ENCODE assay signal across 8 mouse cellular contexts in genomic region chrX:168674407-168674962, GRCm38 (mm10). TPM values are rescaled to one million over a fixed set of nuclear protein-coding genes. Genes with fewer than 3 reads are reported as not detected.
DNase-seq lines count a peak whose midpoint lies in the region; ATAC-seq and TF ChIP-seq lines count a peak whose summit lies in the region.

No protein-coding gene starts in this region.

- H3K4me2 ChIP-seq in hindbrain, postnatal 0 days (ENCODE audit: low read depth, low read length): peak overlapping the region; percentile 81
- peak overlapping the region; percentile 70 for H3K4me2 ChIP-seq in midbrain, embryonic 14.5 days (ENCODE audit: low read length)

- no peak for TF ChIP-seq CTCF in liver, adult 2 months (IDR thresholded peaks at IDR 0.05; ENCODE audit: low read depth, low read length)
- TF ChIP-seq CTCF in hindbrain, postnatal 0 days (IDR thresholded peaks at IDR 0.05; ENCODE audit: low read depth): no peak

- H3K9me3 ChIP-seq in embryonic facial prominence, embryonic 10.5 days: peaks cover 6% of the 10 kb centered on the region; the same call in 1 of the 2 replicates
- H3K9me3 ChIP-seq in hindbrain, postnatal 0 days (ENCODE audit: low read length): no peaks in the 10 kb centered on the region
- no peaks in the 10 kb centered on the region for H3K9me3 ChIP-seq in midbrain, embryonic 14.5 days (ENCODE audit: control insufficient read depth, low read length)

- WGBS in liver, adult 2 months: 4% methylated on average over 10 of the region's 10 CpGs
- WGBS in embryonic facial prominence, embryonic 10.5 days: 22% methylated on average over 10 of the region's 10 CpGs
- WGBS in hindbrain, postnatal 0 days: 33% methylated on average over 10 of the region's 10 CpGs
- WGBS in midbrain, embryonic 14.5 days: 42% methylated on average over 10 of the region's 10 CpGs

- ATAC-seq in hindbrain, postnatal 0 days: no peak
- ATAC-seq in midbrain, embryonic 14.5 days (ENCODE audit: low FRiP score, low TSS enrichment): no peak; the same call in 1 of the 2 replicates

- H3K27me3 ChIP-seq in liver, adult 2 months (ENCODE audit: control insufficient read depth, insufficient read depth, low read length): no peaks in the 10 kb centered on the region
- peaks cover 54% of the 10 kb centered on the region for H3K27me3 ChIP-seq in embryonic facial prominence, embryonic 10.5 days (replicated peaks; ENCODE audit: low read depth, poor library complexity, severe bottlenecking)
- H3K27me3 ChIP-seq in hindbrain, postnatal 0 days (ENCODE audit: insufficient read depth, low read length): no peaks in the 10 kb centered on the region
- H3K27me3 ChIP-seq in midbrain, embryonic 14.5 days (ENCODE audit: control insufficient read depth, insufficient read depth, low read length): no peaks in the 10 kb centered on the region

- H3K27ac ChIP-seq in liver, adult 2 months (replicated peaks; ENCODE audit: insufficient read depth, low read depth, low read length): peak overlapping the region; percentile 99
- peak overlapping the region; percentile 88 for H3K27ac ChIP-seq in embryonic facial prominence, embryonic 10.5 days (replicated peaks)
- peak overlapping the region; percentile 91 for H3K27ac ChIP-seq in hindbrain, postnatal 0 days
- peak overlapping the region; percentile 87 for H3K27ac ChIP-seq in midbrain, embryonic 14.5 days (replicated peaks; ENCODE audit: low read depth, low read length)

- peaks cover 3% of the 10 kb centered on the region for H3K4me1 ChIP-seq in liver, adult 2 months (ENCODE audit: control insufficient read depth, insufficient read depth, low read length)
- no peaks in the 10 kb centered on the region for H3K4me1 ChIP-seq in embryonic facial prominence, embryonic 10.5 days
- H3K4me1 ChIP-seq in hindbrain, postnatal 0 days (ENCODE audit: insufficient read depth, low read length): no peaks in the 10 kb centered on the region
- H3K4me1 ChIP-seq in midbrain, embryonic 14.5 days (ENCODE audit: control insufficient read depth, insufficient read depth, low read length): no peaks in the 10 kb centered on the region

- H3K36me3 ChIP-seq in liver, adult 2 months (ENCODE audit: control insufficient read depth, insufficient read depth, low read length): peaks cover 6% of the 10 kb centered on the region; the same call in 1 of the 2 replicates
- peaks cover 11% of the 10 kb centered on the region for H3K36me3 ChIP-seq in embryonic facial prominence, embryonic 10.5 days (replicated peaks)
- H3K36me3 ChIP-seq in hindbrain, postnatal 0 days (ENCODE audit: insufficient read depth, low read length): no peaks in the 10 kb centered on the region
- peaks cover 2% of the 10 kb centered on the region; the same call in 1 of the 2 replicates for H3K36me3 ChIP-seq in midbrain, embryonic 14.5 days (ENCODE audit: control insufficient read depth, insufficient read depth, low read length)

- H3K4me3 ChIP-seq in liver, adult 2 months (ENCODE audit: insufficient read depth, low read depth, low read length): peak overlapping the region; percentile 100
- peak overlapping the region; percentile 63 for H3K4me3 ChIP-seq in embryonic facial prominence, embryonic 10.5 days
- H3K4me3 ChIP-seq in hindbrain, postnatal 0 days (ENCODE audit: low read length): peak overlapping the region; percentile 52
- peak overlapping the region; percentile 51 for H3K4me3 ChIP-seq in midbrain, embryonic 14.5 days (replicated peaks; ENCODE audit: low read depth, low read length)

- TF ChIP-seq POLR2A in liver, adult 2 months (IDR thresholded peaks at IDR 0.05; ENCODE audit: extremely low read depth, insufficient read depth, low read length): 0 out of 2 replicates have a peak, but pooled peaks have one; percentile 37

- no peaks in the 10 kb centered on the region for H3K79me2 ChIP-seq in liver, adult 2 months (ENCODE audit: control insufficient read depth, insufficient read depth, low read length)

- peak; percentile 77 for DNase-seq in liver, adult 2 months (ENCODE audit: extremely low read depth, low read depth, low spot score)
- no peak for DNase-seq in liver
- no peak for DNase-seq in embryonic facial prominence, embryonic 10.5 days (ENCODE audit: low spot score)
- DNase-seq in hindbrain, postnatal 0 days (ENCODE audit: low spot score): peak; percentile 44
- DNase-seq in midbrain, embryonic 14.5 days: no peak
- no peak for DNase-seq in right cerebral cortex, postnatal 14 days
- DNase-seq in left cerebral cortex, adult 9 months (ENCODE audit: low spot score in 2 of 2): no peak
- no peak for DNase-seq in urinary bladder, postnatal 14 days (ENCODE audit: low spot score)

- peak overlapping the region; percentile 93 for H3K9ac ChIP-seq in liver, adult 2 months (ENCODE audit: low read depth, low read length)
- peak overlapping the region; percentile 66 for H3K9ac ChIP-seq in hindbrain, postnatal 0 days (replicated peaks; ENCODE audit: low read length)
- peak overlapping the region; percentile 75 for H3K9ac ChIP-seq in midbrain, embryonic 14.5 days (replicated peaks; ENCODE audit: low read length)

RNA-seq across cellular contexts. Expression of gene Msl3, which starts 0.8 kb away (rescaled TPM):
- 23.0 and 25.9 TPM in 2 replicates for total RNA-seq in liver, adult 2 months (2014; rRNA removed)
- polyA plus RNA-seq in liver, adult 2 months (2012; rRNA removed): 8.5 and 11.4 TPM in 2 replicates
- 28.5 and 29.0 TPM in 2 replicates for polyA plus RNA-seq in embryonic facial prominence, embryonic 10.5 days (2016; fragmentation: Nextera tagmentation; extraction: Ambion mirVana)
- 13.6 and 22.7 TPM in 2 replicates for total RNA-seq in hindbrain, postnatal 0 days (2014; rRNA removed)
- polyA plus RNA-seq in hindbrain, postnatal 0 days (2015; fragmentation: Nextera tagmentation; extraction: Ambion mirVana): 15.0 and 15.4 TPM in 2 replicates
- polyA plus RNA-seq in midbrain, embryonic 14.5 days (2014; fragmentation: Nextera tagmentation; extraction: Ambion mirVana): 16.4 and 20.4 TPM in 2 replicates

Comparison
In these comparisons a context has a peak if more than half of its experiments do, and no peak if none do; other contexts are left out.
1. DNase-seq: peak in liver, adult 2 months (single experiment) and hindbrain, postnatal 0 days (single experiment); none in liver (single experiment), embryonic facial prominence, embryonic 10.5 days (single experiment), midbrain, embryonic 14.5 days (single experiment), right cerebral cortex, postnatal 14 days (single experiment), left cerebral cortex, adult 9 months (0 of 2) and urinary bladder, postnatal 14 days (single experiment).
2. Peak in every context shown above with its lines, with median percentiles within 50 percentile points of each other: H3K27ac ChIP-seq, H3K4me3 ChIP-seq and H3K9ac ChIP-seq.